Mouse (Mus musculus) gastrocnemius, adult 18-20 months (tissue): Measurements from ENCODE around the gene Dusp6. TPM values are rescaled to one million over a fixed set of nuclear protein-coding genes. Genes with fewer than 3 reads are reported as not detected.

Experiments
- DNase-seq: peaks from one replicate; pipeline ENCODE4 v3.0.0; 2021; ENCODE audit warnings: low spot score
- total RNA-seq, 2 experiments: library from RNA; stranded (reverse); gene quantifications; 2 replicates each; pipeline ENCODE4 v1.2.3; 2021

The Dusp6 gene
- total RNA-seq, 2 experiments from 2014 or later, result 7.2 to 12.4 TPM

- DNase-seq, result no peak
These were observed 8.0 kb downstream of the Dusp6 start for GRCm38 (mm10) chr10:99271016-99271415.

- no peak for DNase-seq
These were observed 10.0 kb downstream of the Dusp6 start for GRCm38 (mm10) chr10:99273006-99273405.

GRCm38 (mm10) chr10:99274640-99275039 is 11.6 kb downstream of the Dusp6 start:
- DNase-seq, result no peak

- DNase-seq, result no peak
These were observed 16.2 kb downstream of the Dusp6 start for GRCm38 (mm10) chr10:99279067-99279880.

GRCm38 (mm10) chr10:99283981-99284385 is 21.0 kb downstream of the Dusp6 start:
- no peak for DNase-seq

GRCm38 (mm10) chr10:99284918-99285317 is 21.9 kb downstream of the Dusp6 start:
- no peak for DNase-seq

GRCm38 (mm10) chr10:99285759-99286158 is 22.7 kb downstream of the Dusp6 start:
- no peak for DNase-seq

- no peak for DNase-seq
These were observed 23.2 kb downstream of the Dusp6 start for GRCm38 (mm10) chr10:99286213-99286612.

GRCm38 (mm10) chr10:99286787-99287186 is 23.8 kb downstream of the Dusp6 start:
- DNase-seq, result no peak

GRCm38 (mm10) chr10:99287206-99287605 is 24.2 kb downstream of the Dusp6 start:
- no peak for DNase-seq

- no peak for DNase-seq
These were observed 26.1 kb downstream of the Dusp6 start for GRCm38 (mm10) chr10:99289176-99289575.

- DNase-seq, result no peak
These were observed 30.1 kb downstream of the Dusp6 start for GRCm38 (mm10) chr10:99293111-99293640.

- DNase-seq, result no peak
These were observed 34.7 kb downstream of the Dusp6 start for GRCm38 (mm10) chr10:99297721-99298120.

GRCm38 (mm10) chr10:99298328-99299295 is 35.6 kb downstream of the Dusp6 start:
- DNase-seq, result no peak

- no peak for DNase-seq
These were observed 36.3 kb downstream of the Dusp6 start for GRCm38 (mm10) chr10:99299303-99299702.

- no peak for DNase-seq
These were observed 39.0 kb downstream of the Dusp6 start for GRCm38 (mm10) chr10:99302051-99302450.

GRCm38 (mm10) chr10:99308837-99309236 is 45.8 kb downstream of the Dusp6 start:
- no peak for DNase-seq

- DNase-seq, result no peak
These were observed 46.6 kb downstream of the Dusp6 start for GRCm38 (mm10) chr10:99309617-99310016.

- no peak for DNase-seq
These were observed 47.2 kb downstream of the Dusp6 start for GRCm38 (mm10) chr10:99310204-99310603.

GRCm38 (mm10) chr10:99311956-99312355 is 48.9 kb downstream of the Dusp6 start:
- no peak for DNase-seq

- DNase-seq, result no peak
These were observed 51.3 kb downstream of the Dusp6 start for GRCm38 (mm10) chr10:99314366-99314765.

- DNase-seq, result no peak
These were observed 54.0 kb downstream of the Dusp6 start for GRCm38 (mm10) chr10:99317057-99317456.
